Mouse (Mus musculus) heart, postnatal 14 days (tissue): Measurements from ENCODE around the gene Ggct. TPM values are rescaled to one million over a fixed set of nuclear protein-coding genes. Genes with fewer than 3 reads are reported as not detected.

Experiments used
- total RNA-seq, 2 experiments: library from RNA; stranded (reverse); gene quantifications; 2 replicates each; pipeline ENCODE4 v1.2.3; 2021

The Ggct gene
- total RNA-seq, 2 experiments from 2014 or later: 15.0 to 17.8 TPM

Other genes with a start within 250 kb of the Ggct start
- 10 to 100 TPM; 17.3 to 18.4 TPM for gene Znrf2, start 176.0 kb downstream of the Ggct start, total RNA-seq
- gene Nod1, start 20.3 kb downstream of the Ggct start, total RNA-seq: 10 to 100 TPM; 17.5 to 20.6 TPM
- gene Gars, start 45.1 kb upstream of the Ggct start, total RNA-seq: 10 to 100 TPM; 59.1 to 60.5 TPM
- 10 to 100 TPM; 12.9 to 16.9 TPM for gene Crhr2, start 140.1 kb upstream of the Ggct start, total RNA-seq
- gene Inmt, start 182.1 kb upstream of the Ggct start, total RNA-seq: 1 to 10 TPM in 1 of 2 experiments, under 1 TPM in 1; 0.68 to 4.2 TPM
- gene Mindy4, start 210.4 kb upstream of the Ggct start, total RNA-seq: 1 to 10 TPM; 3.7 to 4.9 TPM